In the genomic region with DNA sequence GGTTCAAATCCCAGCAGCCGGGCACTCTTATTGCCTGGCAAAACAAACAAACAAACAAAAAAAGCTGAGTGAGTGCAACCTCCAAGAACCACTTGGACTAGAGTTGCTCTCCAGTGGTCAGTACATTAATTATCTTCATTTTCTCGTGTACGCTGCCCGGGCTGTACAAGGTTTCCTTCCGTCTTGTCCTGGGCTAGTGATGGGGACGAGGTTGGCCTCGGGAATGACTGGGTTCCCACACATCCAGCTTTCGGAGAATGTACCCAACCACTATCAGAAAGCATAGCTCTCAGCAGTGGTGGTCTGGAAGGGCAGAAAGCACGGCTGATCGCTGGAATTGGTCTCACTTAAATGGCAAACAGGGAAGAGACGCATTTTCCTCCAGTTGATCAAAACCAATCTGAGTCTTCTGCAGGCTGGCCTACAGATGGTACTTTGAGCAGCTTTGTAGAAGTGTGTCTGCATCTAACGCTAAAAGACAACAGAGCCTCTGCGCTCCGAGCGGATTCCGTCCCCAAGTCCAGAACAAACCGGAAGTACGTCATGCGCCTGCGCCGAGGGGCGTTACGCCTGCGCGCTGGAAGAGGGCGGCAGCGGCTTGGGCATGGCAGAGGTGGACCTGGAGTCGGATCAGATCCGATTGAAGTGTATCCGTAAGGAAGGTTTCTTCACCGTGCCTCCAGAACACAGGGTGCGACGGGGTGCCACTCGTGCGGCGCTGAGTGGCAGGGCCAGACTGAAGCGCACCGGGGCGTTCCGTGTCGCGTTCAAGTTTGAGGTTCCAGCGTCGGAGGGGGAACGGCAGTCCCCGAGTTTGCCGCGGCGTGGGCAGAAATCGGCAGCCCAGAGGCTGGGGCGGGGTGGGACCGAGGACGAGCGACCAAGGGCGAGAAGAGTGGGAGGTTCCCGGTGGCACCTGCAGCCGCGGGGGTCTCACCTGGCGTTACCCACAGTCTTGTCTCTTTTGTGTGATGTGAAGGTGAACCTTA, we compare ENCODE assay signal across 7 mouse cellular contexts. TPM values are rescaled to one million over a fixed set of nuclear protein-coding genes. Genes with fewer than 3 reads are reported as not detected.
DNase-seq lines count a peak whose midpoint lies in the region; ATAC-seq lines count a peak whose summit lies in the region.

A gene (plus strand): TSS at position 565 of the 989 bp plus-strand sequence.

- 2% methylated on average over 59 of the region's 59 CpGs for WGBS in intestine, embryonic 16.5 days
- WGBS in midbrain, embryonic 11.5 days, result 4% methylated on average over 59 of the region's 59 CpGs

- H3K4me2 ChIP-seq in intestine, embryonic 16.5 days (ENCODE audit: low read depth, low read length), result peak within 1 kb of the TSS; percentile 86
- H3K4me2 ChIP-seq in midbrain, embryonic 11.5 days, result peak within 1 kb of the TSS; percentile 96

- H3K4me1 ChIP-seq in intestine, embryonic 16.5 days (ENCODE audit: control insufficient read depth, insufficient read depth, low read length), result peaks cover 8% of the 10 kb centered on the region; the same call in 1 of the 2 replicates
- H3K4me1 ChIP-seq in midbrain, embryonic 11.5 days (ENCODE audit: control insufficient read depth, insufficient read depth, low read length), result peaks cover 10% of the 10 kb centered on the region

- 0 out of 2 replicates have a peak, but pooled peaks cover 8% of the 10 kb centered on the region for H3K36me3 ChIP-seq in intestine, embryonic 16.5 days (ENCODE audit: control insufficient read depth, insufficient read depth, low read length)
- no peaks in the 10 kb centered on the region; the same call in 1 of the 2 replicates for H3K36me3 ChIP-seq in midbrain, embryonic 11.5 days (ENCODE audit: control insufficient read depth, insufficient read depth, low read length)

- intact Hi-C loops in left cerebral cortex, postnatal 36 days (cut with DNase I), result no loop called here

- peak within 1 kb of the TSS; percentile 82 for H3K4me3 ChIP-seq in intestine, embryonic 16.5 days (ENCODE audit: low read length)
- H3K4me3 ChIP-seq in midbrain, embryonic 11.5 days (ENCODE audit: low read depth, low read length), result peak within 1 kb of the TSS; percentile 66

- H3K9me3 ChIP-seq in intestine, embryonic 16.5 days (ENCODE audit: control insufficient read depth, low read length), result no peaks in the 10 kb centered on the region
- H3K9me3 ChIP-seq in midbrain, embryonic 11.5 days (ENCODE audit: control insufficient read depth, low read length), result no peaks in the 10 kb centered on the region

- DNase-seq in adrenal gland, adult 2 months, result peak; percentile 96
- peak; percentile 86 for DNase-seq in embryo, embryonic 11.5 days (ENCODE audit: low read depth, low spot score)
- DNase-seq in gastrocnemius, postnatal 4 days (ENCODE audit: low spot score in 2 of 2), result peak; percentile 87 to 92
- peak; percentile 94 to 96 for DNase-seq in left cerebral cortex, postnatal 36 days (ENCODE audit: low spot score in 2 of 2)
- DNase-seq in midbrain, embryonic 11.5 days (ENCODE audit: low spot score, missing footprints), result peak; percentile 100
- peak; percentile 86 for DNase-seq in skeletal muscle tissue, adult 2 months (ENCODE audit: low read depth, low spot score)

- peak within 1 kb of the TSS; percentile 88 for H3K9ac ChIP-seq in intestine, embryonic 16.5 days (ENCODE audit: low read depth, low read length)
- peak within 1 kb of the TSS; percentile 82 for H3K9ac ChIP-seq in midbrain, embryonic 11.5 days (ENCODE audit: low read length)

- ATAC-seq in intestine, embryonic 16.5 days, result peak; percentile 94
- ATAC-seq in midbrain, embryonic 11.5 days (ENCODE audit: low FRiP score), result peak; percentile 92

- no peaks in the 10 kb centered on the region for H3K27me3 ChIP-seq in intestine, embryonic 16.5 days (replicated peaks; ENCODE audit: control insufficient read depth, insufficient read depth, low read length)
- no peaks in the 10 kb centered on the region for H3K27me3 ChIP-seq in midbrain, embryonic 11.5 days (ENCODE audit: control insufficient read depth, insufficient read depth, low read length)

- peak within 1 kb of the TSS; percentile 74 for H3K27ac ChIP-seq in intestine, embryonic 16.5 days (ENCODE audit: low read length)
- peak within 1 kb of the TSS; percentile 15; the same call in 1 of the 2 replicates for H3K27ac ChIP-seq in midbrain, embryonic 11.5 days (ENCODE audit: low read depth, low read length)

RNA-seq across cellular contexts. Expression of the gene that starts here (rescaled TPM):
- total RNA-seq in adrenal gland, adult 2 months (2021), result 10 to 100 TPM; 51.0 to 53.6 TPM
- polyA plus RNA-seq in adrenal gland, adult 2 months (2012; rRNA removed), result 63.8 and 67.8 TPM in 2 replicates
- 10 to 100 TPM; 26.7 to 27.4 TPM for total RNA-seq in gastrocnemius, postnatal 4 days (2021)
- polyA plus RNA-seq in intestine, embryonic 16.5 days (2015; fragmentation: Nextera tagmentation; extraction: Ambion mirVana), result 23.7 and 27.8 TPM in 2 replicates
- 100 to 1,000 TPM in 1 of 2 experiments, 10 to 100 TPM in 1; 76.8 to 101 TPM for total RNA-seq in left cerebral cortex, postnatal 36 days (2021)
- 30.9 and 34.3 TPM in 2 replicates for polyA plus RNA-seq in midbrain, embryonic 11.5 days (2014; fragmentation: Nextera tagmentation; extraction: Ambion mirVana)

Comparison
In these comparisons a context has a peak if more than half of its experiments do, and no peak if none do; other contexts are left out.
1. Peak in every context shown above with its lines: DNase-seq, ATAC-seq, H3K4me3 ChIP-seq and H3K27ac ChIP-seq.